Mouse (Mus musculus) adrenal gland (tissue): Measurements from ENCODE around the gene Phactr1.
"Not testable (repeated sequence)": the region's sequence is repeated elsewhere in the genome, so short reads cannot be mapped to it uniquely, and the experiment has no call there.

Experiments
- intact Hi-C: fragments of 180-260 bp; cut with DNase I; formaldehyde crosslinking; loops from one replicate; pipeline ENCODE4 v1.15.1; 2025

Gene Phactr1

DNA sequence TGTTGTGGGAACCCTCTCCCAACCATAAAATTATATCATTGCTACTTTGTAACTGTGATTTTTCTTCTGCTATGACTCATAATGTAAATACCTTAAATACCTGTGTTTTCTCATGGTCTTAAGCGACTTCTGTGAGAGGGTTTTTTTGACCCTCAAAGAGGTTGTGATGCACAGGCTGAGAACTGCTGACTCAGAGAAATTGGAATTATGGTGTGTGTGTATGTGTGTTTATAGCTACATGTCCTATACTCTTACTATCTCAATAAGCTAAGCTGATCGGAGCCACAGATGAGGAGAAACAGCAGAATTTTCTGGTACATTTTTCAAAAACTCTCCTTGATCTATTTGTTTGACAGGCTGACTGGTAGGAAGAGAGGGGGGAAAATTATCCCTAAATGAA lies 239.6 kb downstream of the Phactr1 start:
- intact Hi-C loops: no loop called here

DNA sequence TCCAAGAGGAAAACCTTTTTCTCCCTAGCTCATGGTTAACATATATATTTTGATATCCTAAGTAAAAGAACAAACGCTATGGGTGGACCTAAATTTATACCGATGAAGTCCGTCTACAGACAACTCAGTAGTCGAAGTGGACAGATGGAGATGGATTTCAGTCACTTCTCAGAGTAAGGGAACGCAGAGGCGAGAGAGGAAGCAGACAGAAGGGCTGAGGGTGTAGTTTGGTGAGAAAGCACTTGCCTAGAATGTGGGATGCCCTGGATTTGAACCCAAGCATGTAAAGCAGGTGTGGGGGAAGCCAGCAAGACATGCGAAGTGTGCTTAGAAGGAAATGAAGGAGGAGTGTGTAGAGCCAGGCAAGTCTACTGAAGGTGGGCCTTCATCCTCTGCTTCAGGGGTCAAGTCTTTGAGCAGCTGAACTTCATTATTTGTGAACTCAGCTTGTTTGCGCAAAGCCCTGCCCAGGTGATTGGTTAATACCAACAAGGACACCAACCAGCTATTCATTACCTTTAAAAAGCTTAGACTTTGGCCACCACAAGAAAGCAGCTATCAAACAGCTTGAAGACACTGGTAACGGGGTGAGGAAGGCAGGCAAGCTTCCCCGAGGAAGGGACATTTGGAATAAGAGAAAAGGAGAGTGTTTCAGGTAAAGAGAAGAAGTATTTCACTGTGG lies 241.5 kb downstream of the Phactr1 start:
- intact Hi-C loops: no loop called here

DNA sequence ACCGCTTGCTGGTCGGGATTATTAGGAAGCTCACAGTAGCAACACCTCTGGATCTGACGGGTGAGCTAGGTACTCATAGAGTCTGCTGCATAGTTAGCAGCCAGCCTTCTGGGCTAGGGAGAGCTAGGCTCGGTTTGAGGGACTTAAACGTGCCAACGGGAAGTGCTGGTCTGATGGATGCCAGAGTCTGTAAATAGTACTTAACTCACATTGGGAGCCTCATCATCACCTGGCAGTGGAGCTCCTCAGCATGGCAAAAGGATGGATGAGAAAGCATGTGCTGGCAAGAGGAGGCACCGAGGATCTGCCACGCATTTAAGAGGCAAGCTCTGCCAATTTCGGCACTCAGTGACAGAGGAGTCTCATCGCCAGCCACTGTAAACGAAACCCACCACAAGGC lies 247.4 kb downstream of the Phactr1 start:
- intact Hi-C loops: no loop called here

DNA sequence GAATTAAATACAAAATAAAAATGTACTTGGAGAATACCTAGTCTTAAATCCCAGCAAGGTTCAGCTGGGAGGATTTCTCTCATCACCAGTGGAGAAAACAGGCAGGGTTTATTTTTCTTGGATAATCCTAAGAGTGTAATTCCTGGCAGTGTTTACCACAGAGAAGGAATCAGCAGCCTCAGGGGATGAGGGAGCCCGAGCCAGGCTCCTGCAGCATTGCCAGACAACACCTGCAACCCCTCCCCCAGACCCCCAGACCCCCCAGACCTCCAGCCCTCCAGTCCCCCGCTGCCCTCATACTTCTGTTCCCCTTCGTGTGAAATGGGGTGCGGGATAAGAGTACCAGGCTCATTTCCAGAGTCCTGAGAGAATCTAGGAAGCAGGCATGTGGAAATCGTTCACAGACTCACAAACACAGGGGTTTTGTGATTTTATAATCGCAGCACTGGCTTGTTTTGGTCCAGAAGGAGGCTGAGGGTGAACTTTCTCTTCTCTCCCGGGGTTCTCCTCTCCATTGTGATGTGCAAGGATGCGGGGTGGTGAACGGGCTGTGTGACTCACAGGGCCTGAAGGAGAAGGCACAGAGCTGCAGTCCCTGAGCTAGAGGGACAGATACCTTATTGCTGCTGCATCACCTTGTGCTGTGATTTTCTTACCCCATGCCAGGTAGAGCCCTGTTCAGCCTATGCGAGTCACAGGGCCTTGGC lies 249.3 kb downstream of the Phactr1 start:
- intact Hi-C loops: no loop called here

DNA sequence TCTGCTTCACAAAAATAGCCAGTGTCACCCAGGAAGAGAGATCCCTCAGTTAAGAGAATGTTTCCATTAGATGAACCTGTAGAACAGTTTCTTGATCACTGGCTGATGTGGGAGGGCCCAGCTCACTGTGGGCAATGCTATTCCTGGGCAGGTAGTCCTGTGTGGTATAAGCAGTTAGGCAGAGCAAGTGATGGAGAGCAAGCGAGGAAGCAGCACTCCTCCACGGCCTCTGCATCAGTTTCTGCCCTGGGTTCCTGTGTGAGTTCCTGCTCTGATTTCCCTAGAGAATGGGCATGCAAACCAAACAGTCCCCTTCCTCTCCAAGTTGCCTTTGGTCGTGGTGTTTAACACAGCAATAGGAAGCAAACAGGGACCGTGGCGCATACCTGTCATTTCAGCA lies 251.6 kb downstream of the Phactr1 start:
- intact Hi-C loops: no loop called here

DNA sequence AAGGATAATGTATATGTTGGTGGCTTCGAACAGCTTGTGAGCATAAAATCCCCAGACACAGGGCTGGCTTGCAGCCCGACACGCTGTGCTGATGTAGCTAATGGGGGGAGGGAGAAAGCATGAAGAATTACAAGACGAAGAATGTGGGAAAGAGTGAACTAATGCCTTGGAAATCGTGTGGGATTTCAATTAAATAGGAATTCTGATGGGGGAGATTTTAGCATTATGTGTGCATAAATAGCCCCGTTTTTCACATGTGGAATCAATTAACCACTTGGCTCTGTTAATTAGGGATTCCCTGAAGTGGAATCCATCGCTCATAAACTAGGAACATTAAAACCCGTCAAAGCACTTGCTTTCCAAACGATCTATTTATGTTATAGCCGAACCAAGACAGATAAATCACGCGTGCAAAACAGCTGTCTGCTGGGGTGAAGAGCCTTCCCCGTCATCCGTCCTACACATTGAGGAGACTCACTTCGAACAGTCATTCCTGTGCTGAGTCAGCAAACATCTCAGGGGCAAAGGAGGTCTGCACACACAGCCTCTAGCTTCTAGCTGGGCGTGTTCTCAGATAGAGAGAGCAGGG lies 254.2 kb downstream of the Phactr1 start:
- intact Hi-C loops: no loop called here

DNA sequence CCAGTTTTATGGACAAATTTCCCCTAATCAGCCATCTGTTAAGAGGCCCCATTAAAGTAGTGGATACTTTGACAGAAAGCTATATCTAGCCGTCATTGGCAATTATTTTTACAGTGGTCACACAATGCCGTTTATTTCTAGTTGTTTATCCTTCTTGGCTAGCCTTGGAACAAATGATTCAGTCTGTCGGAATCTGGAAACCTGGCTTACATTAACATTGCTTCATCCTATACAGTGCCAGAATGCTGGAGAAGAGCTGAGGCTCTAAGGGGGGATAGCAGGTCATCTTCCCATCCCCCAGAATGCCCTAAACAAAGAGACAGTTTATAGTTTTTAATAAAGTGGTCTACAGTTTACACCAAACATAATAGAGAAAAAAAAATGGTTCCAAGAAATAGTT lies 257.4 kb downstream of the Phactr1 start:
- intact Hi-C loops: no loop called here

DNA sequence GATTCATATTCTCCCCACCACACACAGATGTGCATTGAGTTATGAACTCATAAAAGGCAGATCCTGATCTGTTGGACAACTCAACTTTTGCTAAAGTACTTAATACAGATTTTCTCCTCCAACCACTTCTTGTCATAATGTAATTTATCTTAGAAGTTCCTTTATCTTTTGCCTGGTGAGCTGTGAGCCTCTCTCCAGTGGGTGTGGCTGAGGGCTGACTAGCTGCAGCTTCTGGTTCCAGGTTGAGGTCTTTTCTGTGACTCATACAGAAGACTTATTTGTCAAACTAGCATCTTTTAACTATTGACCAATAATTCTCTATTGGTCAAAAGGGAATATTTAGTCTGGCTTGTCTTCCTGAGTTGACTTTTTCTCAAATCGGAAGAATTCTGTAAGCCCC lies 257.9 kb downstream of the Phactr1 start:
- intact Hi-C loops: no loop called here

DNA sequence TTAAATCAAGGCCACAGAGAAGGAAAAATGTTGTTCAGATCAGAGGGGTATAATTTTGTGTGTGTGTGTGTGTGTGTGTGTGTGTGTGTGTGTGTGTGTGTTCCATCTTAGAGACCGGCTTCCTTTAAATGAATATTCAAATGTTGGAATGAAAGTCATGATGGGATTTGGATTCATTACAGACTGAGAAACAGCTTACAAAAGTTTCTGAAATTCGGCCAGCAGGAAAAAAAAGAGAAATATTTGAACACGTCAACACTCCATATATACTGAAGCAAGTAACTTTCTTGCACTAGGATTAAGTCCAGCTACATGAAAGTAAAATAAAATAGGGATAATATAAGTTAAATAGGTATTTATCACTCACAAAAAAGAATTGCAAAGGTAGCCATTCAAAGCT lies 259.8 kb downstream of the Phactr1 start:
- intact Hi-C loops: no loop called here

DNA sequence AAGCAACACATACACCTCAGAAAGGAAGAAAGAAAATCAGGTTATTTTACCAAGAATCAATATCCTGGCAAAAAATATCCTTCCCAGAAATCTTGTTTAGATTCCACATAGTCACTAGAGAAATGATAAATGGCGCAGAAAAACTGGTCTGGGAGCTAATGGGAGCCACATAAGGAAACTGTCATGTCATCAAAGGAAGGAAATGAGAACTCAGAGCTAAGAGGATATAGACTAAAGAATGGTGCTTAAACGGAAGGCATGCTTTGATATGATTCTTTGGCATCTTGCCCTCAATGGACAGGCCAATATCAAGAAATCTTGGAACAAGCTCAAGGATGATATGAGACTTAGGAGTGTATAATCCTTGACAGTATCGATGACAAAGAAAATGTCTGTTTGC lies 263.7 kb downstream of the Phactr1 start:
- intact Hi-C loops: no loop called here

DNA sequence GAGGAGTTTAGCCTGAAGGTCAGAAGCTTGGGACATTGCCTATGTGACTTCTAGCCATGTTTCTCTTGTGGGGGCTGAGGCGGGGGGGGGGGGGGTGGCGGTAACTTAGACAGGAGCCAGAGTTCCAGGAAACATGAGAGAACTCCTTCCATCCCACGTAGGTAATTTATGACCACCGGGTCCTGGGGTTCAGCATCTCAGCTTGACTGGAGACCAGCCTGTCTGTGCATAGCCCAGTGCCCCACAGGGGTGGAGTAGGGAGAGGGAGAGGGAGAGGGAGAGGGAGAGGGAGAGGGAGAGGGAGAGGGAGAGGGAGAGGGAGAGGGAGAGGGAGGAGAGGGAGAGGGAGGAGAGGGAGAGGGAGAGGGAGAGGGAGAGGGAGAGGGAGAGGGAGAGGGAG lies 264.8 kb downstream of the Phactr1 start:
- intact Hi-C loops: not testable (repeated sequence)

DNA sequence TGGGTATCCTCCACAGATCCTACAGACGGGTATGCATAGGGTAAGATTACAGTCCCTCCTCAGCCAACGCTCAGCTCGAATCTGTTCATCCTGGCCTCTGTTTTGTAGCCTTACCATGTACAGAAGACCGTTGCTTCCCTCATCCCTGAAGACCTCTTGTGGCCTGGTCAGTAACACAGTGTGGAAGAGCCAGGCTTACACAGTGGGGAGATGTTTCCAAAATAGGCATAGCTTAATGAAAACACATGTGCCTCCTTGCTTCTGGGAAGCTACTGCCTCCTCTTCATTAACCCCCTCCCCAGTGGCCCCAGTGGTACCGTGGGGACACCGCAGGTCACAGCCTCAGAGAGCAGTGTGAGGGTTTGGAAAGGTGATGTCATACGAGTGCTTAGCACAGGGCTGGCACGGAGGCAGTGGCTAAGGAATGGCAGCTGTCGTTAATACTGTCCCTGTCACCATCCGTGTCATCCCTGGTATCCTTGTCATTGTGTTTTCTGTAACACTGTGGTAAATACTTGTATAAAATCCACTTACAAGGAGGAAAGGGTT lies 268.4 kb downstream of the Phactr1 start:
- intact Hi-C loops: no loop called here

DNA sequence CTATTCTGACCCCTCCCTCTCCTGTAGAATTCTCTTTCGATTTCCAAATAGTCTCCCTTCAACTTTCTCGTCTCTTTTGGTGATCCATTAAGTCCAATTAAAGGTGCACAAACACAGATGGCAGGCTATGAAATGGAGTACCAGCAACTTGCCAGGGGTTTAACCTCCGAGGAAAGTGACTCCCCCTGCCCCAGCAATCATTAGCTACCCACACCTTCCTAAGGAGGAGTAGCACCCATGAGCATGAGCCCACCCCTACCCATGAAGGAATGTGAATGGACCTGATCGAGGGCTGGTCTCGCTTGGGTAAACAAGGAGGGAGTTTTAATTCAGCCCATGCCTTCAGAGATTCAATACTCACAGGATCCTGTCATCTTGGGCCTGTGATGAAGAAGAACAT lies 268.9 kb downstream of the Phactr1 start:
- intact Hi-C loops: no loop called here

DNA sequence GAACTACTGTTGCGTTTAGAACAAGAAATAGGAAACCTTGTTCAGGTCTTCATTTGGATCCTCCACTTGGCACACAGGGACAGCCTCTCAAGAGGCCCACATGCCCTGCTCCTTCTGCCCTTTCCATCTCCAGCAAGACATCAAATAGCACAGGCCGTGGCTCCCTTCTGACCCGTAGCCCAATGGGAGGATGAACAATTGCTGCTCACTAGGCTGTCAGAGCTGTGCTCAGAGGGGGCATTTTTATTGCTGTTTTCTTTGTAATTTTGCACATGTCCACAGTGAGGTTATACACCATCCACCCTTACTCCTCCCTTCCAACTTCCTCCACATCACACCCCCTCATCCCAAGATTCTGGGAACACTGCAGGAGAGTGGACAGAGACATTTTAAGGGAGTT lies 269.6 kb downstream of the Phactr1 start:
- intact Hi-C loops: no loop called here

DNA sequence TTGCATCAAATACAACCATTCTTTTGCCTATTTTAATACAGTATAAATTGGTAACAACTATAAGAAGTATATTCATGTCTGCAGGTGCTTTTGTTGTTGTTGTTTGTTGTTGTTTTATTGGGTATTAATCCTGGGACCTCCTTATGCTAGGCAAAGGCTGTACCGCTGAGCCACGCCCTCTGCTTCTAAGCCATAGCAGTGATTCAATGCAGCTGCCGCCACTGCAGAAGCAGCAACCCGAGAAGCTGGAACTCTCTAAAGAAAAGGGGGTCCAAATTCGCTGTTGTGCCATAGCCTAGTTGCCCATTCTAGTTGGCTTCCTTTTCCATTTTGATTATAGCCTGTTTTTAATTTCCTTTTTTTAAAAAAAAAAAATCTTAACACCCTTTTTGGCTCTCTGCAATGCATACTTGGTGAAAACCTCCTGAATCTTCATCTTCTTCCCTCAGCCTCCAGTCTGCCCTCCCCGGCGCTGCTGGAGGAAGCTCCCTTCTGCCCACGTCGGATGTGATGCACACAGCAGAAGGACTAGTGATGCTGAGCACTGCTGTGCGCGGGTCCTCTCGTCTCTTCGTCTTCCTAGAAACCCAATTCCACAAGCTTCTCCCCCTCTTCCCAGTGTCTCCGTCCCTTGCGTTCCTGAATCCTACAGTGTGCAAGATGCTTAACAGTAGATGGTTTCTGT lies 271.8 kb downstream of the Phactr1 start:
- intact Hi-C loops: no loop called here

DNA sequence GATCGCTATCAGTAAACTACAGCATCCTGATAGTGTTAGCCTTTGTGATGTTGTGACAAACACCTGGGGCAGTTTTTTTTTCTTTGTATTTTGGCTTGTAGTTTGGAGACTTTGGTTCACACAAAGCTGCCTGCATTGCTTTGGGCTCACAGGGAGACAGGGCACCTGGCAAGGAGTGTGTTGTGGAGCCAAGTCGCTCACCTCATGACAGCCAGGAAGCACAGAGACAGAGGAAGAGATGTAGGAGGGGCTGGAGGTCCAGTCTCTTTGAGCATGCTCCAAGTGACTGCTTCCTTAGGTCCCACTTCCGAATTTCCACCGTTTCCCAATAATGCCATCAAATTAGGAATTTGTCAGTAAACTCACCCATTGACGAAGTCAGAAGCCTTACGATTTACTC lies 272.6 kb downstream of the Phactr1 start:
- intact Hi-C loops: no loop called here

DNA sequence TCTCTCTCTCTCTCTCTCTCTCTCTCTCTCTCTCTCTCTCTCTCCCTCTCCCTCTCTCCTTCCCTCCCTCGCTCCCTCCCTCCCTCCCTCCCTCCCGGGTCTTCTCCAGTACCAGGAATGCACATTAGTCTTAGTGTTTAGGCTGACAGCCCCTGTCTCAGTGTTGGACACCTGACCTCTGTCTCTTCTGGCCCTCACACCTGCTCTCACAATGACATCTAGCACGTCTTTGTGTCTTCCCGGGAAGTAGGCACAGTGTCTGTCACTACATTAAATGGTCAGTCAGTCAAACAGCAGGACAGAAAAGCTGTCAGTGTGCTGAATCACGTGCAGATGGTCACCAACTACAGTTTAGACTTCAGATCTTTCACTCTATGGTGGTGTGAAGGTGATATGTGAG lies 273.7 kb downstream of the Phactr1 start:
- intact Hi-C loops: no loop called here

DNA sequence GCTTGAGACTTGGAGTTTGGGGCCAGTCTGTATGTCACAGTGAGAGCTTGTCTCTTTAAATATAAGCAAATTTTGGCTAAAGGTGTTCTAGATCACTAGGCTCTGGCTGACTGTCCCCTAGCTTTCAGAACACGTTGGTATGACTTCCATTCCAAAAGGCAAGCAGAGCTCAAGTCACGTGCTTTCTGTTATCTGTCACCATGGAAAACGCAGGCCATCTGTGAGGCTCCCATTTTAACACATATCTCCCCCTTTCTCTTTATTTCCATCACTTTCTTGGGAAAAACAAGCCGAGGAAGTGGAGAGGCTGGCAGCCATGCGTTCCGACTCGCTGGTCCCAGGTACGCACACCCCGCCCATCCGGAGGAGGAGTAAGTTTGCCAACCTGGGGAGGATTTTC lies 275.9 kb downstream of the Phactr1 start:
- intact Hi-C loops: no loop called here

DNA sequence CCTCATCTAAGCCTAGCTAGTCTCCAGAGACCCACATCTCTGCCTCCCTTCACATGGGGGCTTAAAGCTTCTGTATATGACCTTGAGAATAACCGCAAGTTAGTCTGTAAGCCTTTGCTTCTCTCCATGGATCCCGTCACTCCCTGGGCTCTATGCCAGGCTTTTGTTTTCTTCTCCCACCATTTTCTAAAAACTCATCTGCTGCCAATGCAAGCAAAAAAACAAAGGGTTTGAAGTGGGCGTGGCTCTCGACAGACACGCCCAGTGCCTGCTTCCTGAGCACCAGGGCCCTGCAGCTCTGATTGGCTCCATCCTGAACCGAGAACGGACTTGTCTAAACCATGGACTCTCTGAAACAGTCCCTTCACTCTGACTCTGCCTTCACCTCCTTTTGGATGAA lies 277.4 kb downstream of the Phactr1 start:
- intact Hi-C loops: no loop called here

DNA sequence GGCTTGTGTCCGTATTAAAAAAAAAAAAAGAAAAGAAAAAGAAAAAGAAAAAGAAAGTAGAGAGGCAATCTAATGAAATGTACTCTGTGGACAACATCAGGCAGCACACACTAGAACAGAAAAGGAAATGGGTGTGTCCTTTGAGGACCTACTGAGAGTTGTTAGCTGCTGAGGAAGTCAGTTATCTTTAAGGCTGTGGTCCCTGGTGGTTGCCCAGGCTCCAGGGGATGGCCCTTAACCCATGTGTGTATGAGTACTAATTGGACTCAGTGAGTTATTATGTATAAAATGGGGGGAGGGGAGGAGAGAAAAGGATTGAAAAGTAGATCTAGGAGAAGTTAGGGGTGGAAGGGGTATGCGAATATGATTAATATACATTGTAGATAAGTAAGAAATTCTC lies 278.4 kb downstream of the Phactr1 start:
- intact Hi-C loops: no loop called here

DNA sequence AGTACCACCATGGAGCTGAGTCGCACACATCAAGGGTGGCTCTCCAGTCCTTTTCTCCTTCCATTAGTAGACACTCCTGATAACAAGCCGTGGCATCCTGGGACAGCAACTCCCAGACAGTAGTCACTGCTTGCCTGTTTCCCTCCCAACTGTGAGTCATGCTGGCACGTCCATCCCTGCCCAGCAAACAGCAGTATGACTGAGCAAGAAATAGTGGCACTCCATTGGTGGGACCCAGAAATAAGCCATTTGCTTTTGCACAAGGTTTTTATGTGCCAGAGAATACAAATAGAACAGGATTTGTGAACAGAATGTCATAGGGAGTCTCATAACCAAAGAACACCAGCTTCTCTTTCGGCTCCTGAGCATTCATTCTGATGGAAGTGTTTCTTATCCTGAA lies 281.1 kb downstream of the Phactr1 start:
- intact Hi-C loops: no loop called here

DNA sequence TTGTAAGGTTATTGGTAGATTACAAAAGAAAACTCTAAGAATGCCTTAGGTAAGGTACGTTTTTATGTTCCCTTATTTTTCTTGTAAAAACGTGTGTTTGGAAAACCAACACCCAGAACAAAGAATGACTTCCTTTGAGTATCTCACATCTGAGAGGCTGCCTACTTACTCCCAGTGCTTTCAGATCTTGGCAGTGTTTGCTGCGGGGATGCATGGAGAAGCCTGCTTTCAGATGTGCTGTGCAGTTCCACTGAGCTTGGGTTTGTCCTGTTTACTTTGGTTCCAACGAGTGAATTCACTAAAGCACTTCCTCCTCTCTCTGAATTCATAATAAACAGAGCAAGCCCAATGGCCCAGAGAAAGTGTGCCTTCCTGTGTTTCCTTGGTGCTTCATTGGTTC lies 288.1 kb downstream of the Phactr1 start:
- intact Hi-C loops: no loop called here
